Mouse (Mus musculus) brain, embryonic 14.5 days (tissue): ENCODE results near the gene Pde4d.

Source experiments
- CTCF ChIP-seq: fragments of 200-500 bp; IDR thresholded peaks from 2 replicates; pipeline ENCODE4 v1.5.1; 2012; ENCODE audit warnings: inconsistent platforms, mild to moderate bottlenecking, moderate library complexity, borderline replicate concordance; ENCODE audit not compliant: insufficient read depth, insufficient read length; ENCODE audit errors: extremely low read depth
- POLR2A ChIP-seq: fragments of 200-500 bp; IDR thresholded peaks from 2 replicates; pipeline ENCODE4 v1.6.1; 2012; ENCODE audit warnings: mild to moderate bottlenecking, inconsistent platforms, borderline replicate concordance; ENCODE audit not compliant: poor library complexity, insufficient read depth, insufficient read length, severe bottlenecking; ENCODE audit errors: extremely low read depth

- TF ChIP-seq POLR2A, result no peak
- TF ChIP-seq CTCF, result no peak
Observed at GRCm38 (mm10) chr13:109914246-109914645, 1464.5 kb downstream of the Pde4d start.
